Mouse (Mus musculus) inflammation-experienced regulatory T-cells, adult 6 months (primary cell): Measurements from ENCODE around the gene Plekha1. TPM values are rescaled to one million over a fixed set of nuclear protein-coding genes. Genes with fewer than 3 reads are reported as not detected.

Experiments used
- ATAC-seq: one replicate; pipeline ENCODE4 v1.8.0; 2017
- polyA plus RNA-seq, 3 experiments: library from polyadenylated mRNA; unstranded; fragments of 100-300 nt; shearing (Covaris generic); gene quantifications; one replicate each; pipeline ENCODE4 v1.2.1; 2017

The Plekha1 gene
- 10 to 100 TPM; 13.8 to 36.3 (median 27.6) TPM for polyA plus RNA-seq

DNA sequence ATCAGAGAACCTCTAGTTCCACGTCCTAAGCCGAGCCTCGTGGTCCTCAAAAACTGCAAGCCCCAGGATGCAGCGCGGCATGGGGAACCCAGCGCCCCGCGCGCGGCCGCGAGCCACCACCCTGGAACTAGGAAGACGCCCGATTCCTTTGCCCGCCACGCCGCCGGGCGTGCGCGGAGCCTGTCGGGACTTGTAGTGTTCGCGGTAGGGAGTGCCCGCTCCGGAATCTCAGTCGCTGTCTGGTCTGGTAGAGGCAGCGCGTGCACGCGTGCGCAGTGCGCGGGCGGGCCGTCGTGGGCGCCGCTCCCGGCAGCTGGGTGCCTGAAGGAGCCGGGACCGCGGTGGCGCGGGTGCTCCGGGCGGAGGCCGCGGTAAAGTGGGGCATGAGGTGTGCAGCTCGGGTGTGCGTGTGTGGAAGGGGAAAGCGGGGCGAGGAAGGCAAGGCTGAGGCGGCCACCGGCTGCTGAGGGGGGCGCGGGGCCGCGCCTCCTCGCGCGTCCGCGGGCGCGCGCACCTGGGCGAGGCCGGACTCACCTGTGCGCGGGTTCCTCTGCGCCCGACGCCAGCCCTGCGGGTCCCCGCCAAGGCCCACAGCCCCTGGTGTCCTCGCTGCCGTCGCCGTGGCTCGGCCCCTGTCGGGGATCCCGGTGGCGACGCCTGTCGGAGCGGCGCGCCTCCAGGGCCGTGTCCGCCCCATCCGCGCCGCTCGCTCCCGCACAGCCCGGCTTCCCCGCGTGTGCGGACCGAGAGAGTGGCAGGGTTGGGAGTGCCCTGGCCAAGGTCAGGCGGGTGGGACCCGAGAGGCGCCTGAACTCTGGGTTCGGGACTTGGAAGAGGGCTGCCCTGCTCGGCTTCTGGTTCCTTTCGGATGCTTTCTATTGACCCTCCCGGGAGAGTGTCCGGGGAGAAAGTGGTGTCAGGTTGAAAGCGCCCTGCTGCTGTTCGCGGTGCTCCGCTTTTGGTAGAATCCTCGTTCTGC lies at the start of gene Plekha1:
Gene Plekha1, plus strand, starts transcription at position 144 of the 979 bp plus-strand sequence.
- peak; percentile 96 for ATAC-seq

DNA sequence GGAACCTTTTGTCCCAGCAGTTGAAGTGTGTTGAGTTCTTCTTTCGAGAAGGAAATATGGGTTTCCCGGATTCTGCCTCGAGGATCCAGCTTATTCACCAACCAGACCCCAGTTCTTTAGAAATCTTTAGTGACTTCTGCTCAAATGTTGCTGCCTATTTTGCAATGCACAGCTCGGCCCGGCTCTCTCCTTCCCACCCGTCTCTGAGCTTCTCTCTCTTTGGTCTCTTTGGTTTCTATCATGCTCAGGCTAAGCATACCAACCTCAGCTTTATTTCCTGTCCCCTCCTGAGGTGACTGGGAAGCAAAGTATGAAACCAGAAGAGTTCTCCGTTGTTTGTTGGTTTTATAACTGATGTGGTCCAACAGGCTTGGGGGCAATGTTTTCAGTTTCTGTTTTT lies 49.3 kb upstream of the Plekha1 start:
- ATAC-seq = no peak

DNA sequence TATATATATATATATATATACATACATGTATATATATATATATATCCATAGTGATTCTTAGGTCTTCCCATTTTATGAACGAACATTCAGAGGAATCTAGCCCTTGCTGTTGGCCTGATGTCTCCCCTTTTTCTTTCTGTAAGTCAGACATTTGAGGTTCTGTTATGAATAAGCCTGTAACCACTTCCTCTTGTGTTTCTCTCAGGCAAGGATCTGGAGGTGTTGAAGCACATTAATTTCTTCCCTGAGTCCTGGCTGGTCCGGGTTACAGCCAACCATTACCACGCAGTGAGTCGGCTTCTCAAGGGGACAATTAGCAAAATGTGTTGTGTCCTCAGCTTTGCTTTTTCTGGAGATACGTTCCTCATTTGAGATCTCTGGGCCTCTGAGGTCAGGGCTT lies 46.7 kb upstream of the Plekha1 start:
- ATAC-seq = peak; percentile 88

DNA sequence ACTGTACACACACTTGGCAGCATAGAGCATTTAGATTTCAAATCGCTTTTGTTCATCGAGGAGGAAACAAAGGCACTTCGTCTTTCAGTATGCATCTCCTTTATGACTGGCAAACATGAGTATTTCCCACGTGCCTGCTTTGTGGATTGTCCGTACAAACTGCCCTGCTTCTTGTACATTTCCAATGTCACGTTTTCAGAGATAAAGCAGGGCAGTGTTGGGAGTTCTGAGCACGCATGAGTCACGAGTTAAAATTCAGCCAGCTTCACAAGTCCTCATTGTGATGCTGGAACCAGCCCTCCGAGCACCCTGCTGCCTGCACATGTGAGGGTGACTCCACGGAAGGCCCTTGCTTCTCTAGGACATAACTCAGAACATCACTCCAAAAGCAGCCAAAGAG lies 45.9 kb upstream of the Plekha1 start:
- no peak for ATAC-seq

DNA sequence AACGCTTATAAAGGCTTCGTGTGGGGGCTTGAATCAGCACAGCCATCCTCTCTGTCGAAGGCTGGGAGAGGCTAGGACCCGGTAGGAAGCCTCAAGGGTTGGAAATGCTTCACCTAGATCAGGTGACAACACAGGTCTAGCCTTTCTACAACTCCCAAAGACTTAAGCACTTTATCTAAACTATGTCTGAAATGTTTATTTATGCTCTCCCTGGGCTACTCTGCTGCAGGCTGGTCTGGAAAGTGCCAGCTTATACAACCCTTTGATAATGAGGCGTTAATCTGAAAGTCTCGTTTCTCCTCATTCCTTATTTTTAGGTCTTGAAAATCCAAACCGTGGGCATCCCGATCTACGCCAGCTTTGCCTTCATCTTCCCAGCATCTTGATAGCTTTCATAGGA lies 41.6 kb upstream of the Plekha1 start:
- ATAC-seq = no peak

DNA sequence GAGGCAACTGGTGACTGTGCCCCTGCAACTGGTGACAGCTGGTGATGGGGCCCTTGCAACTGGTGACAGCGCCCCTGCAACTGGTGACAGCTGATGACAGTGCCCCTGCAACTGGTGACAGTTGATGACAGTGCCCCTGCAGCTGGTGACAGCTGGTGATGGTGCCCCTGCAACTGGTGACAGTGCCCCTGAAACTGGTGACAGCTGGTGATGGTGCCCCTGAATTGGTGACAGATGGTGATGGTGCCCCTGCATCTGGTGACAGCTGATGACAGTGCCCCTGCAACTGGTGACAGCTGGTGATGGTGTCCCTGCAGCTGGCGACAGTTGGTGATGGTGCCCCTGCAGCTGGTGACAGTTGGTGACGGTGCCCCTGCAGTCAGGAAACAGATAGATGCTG lies 39.2 kb upstream of the Plekha1 start:
- no peak for ATAC-seq

DNA sequence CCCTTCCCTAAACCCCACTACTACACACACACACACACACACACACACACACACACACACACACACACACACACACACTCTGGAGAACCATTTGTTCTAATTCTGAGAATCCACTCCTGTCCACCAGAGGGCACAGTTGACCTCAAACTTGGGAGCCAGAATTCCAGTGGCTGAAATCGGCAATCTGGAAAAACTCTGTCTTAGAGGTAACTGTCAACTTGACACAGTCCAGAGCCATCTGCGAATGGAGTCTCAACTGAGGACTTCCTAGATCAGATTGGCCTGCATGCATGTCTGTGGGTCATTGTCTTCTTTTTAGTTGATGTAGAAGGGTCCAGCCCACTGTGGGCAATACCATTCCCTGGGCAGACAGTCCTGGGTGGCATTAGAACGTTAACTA lies 38.1 kb upstream of the Plekha1 start:
- ATAC-seq = no peak

DNA sequence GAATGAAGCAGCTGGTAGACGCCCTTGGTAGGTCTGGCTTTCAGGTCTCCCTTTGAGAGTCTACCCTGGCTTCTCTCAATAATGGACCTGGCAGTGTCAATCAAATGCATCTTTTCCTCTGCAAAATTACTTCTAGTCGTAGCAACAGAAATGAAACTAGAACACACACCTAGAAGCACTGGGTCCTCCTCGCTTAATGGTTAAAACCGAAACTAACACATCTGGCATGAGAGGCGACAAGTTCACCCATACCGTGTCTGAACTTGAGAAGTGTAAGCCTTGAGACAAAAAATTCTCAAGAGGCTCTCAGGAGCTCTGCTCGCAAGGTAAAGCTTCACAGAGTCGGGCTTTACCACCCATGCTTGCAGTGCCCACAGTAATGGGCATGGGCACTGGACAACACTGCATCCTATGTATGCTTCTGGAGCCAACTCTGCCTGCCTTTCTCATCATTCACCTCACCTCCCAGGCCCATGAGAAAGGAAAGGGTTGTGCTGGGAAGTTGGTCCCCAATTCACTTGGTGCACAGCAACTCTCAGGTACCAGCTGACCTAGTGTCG lies 37.6 kb upstream of the Plekha1 start:
- ATAC-seq = peak; percentile 91

DNA sequence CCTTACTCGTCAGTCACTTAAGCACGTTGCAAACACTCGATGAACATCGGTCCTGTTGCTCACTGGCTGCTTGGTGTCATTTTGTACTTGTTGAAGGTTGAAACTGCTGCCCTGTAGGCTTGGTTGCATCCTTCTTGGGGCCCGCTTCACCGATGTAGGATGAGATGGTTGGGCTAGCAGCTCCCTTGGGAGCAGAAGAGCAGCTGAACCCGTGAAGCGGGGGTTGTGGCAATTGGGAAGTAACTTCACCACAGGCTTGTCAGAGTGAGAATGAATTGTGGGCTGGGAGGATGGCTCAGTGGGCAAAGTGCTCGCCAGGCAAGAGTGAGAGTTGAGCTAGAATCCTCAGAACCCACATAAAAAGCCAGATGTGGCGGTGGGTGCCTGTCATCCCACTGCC lies 37.1 kb upstream of the Plekha1 start:
- ATAC-seq = peak; percentile 37

DNA sequence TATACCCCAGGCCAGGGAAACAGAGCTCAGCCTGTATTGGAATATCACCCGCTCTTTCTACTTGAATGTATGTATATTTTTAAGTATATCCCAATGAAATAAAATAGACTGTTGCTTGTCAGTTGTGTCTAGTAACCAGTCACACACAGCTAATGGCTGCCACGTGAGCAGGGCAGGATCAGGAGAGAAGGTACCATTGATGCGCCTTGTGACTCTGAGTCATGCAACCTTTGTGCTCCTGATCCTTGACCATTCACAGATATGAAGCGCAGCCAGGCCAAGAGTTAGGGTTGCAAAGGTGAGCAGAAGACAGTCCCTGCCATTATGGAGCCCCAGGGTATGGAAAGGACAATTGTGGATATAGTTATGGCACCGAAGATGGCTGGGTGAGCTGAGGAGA lies 34.0 kb upstream of the Plekha1 start:
- ATAC-seq = no peak

DNA sequence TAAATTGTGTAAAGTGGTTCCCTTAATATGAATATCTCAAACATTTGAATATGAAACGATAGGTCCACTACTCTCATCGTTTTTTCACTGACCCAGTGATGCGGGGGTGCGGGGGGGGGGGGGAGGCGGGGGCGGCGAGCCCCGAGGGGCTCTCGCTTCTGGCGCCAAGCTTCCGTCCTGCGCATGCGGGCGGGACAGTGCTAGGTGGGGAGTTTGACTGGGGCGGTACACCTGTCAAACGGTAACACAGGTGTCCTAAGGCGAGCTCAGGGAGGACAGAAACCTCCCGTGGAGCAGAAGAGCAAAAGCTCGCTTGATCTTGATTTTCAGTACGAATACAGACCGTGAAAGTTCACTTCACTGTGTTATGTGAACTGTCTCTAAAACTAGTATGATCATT lies 31.3 kb upstream of the Plekha1 start:
- peak; percentile 99 for ATAC-seq

DNA sequence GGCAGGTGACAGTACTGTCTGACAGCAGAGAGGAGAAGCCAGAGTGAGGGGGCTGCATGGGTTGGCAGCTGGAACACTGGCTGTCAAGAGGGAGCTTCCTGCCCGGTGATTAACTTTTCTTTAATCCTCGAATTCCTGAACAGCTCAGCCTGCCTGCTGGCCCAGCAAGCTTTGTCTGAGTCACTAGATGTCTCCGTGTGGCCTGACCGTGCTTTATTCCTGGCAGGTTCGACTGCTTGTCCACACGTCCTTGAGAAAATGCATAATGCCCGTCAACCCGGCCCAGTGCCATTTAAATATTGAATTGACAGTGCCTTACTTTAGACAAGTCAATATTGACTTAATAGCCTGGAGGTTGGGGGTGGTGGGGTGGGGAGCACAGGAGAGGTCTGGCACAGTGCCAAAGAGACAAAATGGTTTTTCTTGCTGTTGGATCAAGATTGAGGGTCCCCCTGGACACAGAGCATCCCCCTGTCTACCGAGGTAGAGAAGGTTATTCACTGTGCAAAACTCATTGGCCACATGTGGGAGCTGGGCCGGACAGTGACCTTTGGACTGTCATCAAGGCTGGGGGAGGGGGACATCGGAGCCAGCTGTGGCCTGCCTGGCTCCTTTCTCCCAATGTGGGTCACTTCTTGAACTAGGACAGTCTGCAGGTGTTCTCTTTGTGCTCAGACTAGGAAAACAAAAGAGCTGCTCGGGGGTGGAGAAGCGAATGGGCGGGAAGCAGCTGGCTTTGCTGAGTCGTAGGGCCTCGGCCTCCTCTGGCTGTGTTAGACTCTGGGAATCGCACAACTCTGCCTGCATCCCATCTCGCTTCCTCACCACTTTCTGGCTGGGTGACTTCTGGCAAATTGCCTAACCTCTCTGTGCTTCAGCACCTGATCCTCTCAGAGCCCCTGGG lies 30.3 kb upstream of the Plekha1 start:
- no peak for ATAC-seq

DNA sequence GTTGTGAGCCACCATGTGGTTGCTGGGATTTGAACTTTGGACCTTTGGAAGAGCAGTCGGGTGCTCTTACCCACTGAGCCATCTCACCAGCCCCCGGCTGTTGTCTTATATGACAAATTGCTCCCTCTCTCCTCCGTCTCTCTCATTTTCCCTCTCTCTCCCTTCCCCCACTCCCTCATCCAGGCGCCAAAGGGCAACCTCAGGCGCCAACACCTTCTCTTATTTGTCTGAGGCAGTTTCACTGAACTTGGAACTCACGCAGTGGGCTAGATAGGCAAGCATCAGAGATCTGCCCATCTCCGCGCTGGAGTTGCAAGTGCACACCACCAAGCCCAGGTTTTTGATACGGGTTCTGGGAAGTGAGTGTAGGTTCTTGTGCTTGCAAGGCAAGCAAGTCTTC lies 29.5 kb upstream of the Plekha1 start:
- ATAC-seq = no peak

DNA sequence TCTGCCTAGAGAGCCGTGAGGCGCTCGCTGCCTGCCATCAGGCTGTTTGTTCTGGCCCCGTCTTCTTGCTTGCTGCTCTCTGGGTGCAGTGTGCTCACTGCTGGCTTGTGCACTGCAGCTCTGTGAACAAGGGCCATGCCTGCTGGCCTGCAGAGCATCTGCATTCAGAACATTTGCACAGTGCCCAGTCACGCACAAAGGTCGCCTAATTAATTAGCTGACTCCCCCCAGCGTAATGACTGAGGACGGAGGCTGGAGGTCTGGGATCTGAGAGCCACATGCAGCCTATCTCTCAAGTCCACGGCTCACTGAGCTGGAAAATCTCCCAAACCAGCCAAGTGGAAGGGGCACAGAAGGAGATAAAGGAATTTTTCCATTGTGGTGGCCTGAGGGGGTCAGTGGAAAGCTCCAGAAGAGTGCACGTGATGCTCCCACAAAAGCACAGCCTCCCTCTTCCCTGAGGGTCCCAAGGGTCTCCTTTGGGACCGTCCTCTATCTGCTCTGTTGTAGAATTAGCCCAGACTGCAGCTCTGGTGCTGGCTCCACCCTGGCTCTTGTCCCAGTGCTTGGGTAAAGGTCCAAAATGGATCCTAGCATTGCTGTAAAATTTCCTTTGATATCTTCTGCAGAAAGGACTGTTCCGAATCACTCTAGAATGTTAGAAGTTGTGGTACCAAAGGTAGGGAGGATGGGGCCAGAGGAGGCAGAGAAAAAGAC lies 27.5 kb upstream of the Plekha1 start:
- no peak for ATAC-seq

DNA sequence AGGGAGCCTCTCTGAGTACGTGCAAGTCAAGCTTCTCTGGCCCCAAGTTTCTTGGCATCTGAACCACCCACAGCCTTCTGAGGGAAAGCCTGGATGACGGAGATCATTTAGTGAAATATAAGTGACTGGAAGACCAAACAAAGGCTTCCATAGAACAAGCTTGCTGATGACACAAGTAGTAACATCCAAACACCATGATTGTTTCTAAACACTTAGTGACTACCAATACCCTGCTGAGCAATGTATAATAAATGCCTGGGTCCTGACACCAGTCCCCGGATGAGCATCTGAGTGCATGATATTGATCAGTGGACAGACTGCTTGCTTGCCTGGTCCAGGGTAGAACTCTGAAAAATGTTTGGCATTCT lies 26.9 kb upstream of the Plekha1 start:
- no peak for ATAC-seq

DNA sequence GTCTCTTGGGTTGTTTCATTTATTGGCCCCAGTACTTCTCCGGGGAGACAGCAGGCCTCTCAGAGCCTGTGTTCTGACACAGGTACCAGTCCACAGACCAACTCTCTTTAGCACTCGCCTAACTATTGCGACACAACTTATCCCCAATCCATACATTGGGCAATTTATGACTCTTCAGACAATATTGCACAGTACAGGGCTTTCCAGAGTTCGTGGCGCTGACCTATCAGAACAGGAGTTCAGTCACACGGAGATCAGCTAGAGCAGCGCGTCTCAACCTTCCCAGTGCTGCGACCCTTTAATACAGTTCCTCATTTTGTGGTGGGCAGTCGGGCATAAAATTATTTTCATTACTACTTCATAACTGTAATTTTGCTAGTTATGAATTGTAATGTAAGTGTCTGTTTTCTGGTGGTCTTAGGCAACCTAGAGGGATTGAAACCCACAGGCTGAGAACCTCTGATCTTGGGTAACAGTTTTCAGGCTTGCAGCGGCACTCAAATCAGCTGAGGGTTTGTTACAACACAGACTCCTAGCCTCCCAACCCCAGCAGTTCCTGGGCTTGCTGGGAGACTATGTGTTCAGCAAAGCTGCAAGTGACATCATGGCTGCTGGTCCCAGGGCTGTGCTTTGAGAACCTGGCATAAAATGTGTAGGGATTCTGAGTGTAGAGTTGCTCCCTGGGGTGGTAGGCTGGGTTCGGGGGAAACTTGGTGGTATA lies 26.0 kb upstream of the Plekha1 start:
- no peak for ATAC-seq

DNA sequence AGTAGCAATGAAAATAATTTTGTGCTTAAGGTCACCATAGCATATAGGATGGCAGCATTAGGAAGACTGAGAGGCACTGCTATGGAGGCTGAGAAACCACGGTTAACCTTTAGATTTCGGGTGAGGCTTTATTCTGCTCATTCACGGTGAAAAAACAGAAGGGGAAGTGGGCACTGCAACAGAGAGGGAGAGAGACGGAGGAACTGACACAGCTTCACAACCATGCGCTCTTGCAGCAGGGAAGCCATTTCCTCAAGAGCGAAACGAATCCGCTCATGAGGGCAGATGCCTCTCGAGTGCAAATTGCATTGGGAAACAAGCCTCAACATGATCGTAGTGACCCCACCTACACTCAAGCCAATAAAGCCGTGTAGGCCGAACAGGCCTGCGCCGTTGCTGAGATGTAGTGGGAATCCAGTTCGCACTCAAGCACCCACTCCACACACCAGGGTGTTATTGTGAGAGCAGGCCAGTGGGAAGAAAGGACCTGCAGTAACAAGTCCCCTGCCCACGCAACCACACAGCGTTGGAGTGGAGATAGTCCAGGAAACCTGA lies 18.3 kb upstream of the Plekha1 start:
- no peak for ATAC-seq

DNA sequence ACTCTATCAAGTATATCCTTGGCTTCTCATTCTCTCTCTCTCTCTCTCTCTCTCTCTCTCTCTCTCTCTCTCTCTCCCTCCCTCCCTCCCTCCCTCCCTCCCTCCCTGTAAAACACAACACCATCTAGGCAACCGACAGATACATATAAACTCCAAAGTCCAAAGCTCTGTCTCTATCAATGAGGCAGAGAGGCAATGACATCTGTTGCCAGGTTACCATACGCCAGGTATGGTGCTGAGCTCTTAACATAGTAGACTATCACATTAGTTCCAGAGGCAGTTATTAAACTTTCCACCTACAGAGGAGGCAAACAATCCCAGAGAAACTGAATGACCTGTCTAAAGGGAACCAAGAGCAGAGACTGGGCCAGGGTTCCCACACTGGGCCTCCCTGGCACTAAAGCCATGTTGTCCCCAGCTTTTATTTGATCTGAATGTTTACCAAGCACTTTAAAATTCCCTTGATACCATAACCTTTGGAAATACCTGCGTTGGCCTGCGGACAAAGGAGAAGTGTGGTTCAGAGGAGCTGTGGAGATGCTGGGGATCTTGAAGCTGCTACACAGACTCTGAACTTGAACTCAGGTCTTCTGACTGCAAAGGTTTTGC lies 10.8 kb upstream of the Plekha1 start:
- ATAC-seq = no peak

DNA sequence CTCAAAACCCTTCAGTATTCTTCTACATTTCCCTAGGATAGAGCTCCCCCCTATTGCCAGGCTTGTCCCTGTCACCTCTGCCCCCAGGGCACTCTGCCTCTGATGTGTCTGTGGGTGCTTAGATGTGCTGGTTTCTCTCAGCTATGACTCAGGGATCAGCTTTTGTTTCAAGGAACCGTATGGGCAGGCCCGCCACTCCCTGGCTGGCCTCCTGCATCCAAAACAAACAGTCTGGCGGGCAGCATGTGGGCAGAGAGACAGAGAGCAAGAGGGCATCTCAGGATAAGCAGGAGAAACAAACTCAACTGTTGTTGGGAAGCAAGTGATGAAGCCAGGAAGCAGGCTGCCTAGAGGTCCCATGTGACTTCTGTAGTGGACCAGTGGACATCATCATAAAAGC lies 9.9 kb upstream of the Plekha1 start:
- ATAC-seq = no peak

DNA sequence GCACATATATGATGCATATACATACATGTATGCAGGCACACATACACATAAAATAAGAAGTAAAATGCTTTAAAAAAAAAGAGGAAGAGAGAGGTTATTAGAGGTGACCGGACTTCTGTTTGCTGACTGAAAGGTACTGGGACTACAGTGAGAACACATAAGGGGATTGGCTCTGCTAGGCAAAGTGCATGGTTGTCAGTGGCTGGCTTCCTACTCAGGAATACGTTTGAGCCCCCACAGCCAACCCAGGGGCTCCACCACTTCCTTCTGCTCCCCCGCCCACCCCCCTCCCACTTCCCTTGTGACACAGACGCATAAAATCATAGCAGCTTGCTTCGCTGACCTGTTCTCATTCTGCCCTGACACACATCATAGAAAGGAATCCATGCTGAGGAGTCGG lies 7.6 kb upstream of the Plekha1 start:
- no peak for ATAC-seq

DNA sequence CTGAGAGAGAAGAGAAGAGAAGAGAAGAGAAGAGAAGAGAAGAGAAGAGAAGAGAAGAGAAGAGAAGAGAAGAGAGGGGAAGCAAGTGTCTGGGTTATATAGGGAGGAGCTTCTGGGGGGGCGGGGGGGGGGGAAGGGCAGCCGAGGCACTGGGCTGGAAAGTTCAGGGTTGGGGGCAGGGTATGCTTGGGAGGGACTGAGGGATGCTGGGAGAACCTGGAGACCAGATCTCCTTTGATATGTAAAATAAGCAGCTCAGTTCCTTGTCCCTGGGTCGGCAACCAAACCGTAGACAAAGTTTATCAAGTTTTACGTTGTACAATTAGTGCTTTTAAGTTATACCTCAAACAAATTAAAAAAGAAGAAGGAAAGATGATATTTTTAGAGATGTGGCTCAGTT lies 5.6 kb upstream of the Plekha1 start:
- ATAC-seq = no peak
